Mouse (Mus musculus): ENCODE data around the gene Ift27.

DNA sequence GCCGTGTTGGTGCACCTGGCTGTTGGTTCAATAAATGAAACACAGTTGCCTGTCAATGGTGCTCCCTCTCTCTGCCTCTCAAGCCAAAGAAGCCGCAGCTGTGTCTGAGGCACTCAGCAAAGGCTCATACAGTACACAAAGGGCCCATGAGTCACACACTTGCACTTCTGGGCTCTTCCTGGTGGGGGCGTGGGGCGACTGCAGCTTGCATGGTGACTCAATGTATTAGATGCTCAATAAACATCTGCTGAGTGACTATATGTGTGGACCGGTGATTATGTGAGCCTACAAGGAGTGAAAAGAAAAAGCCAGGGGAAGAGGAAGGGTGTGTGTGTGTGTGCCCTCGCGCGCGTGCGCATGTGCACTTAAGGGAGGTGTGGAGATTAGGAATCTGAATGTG is 2.3 kb downstream of the Ift27 start:
- no peak for TF ChIP-seq CTCF (IDR thresholded peaks at IDR 0.05; ENCODE audit: borderline replicate concordance, extremely low read depth, insufficient read depth, insufficient read length)
- no peak for TF ChIP-seq POLR2A (IDR thresholded peaks at IDR 0.05; ENCODE audit: borderline replicate concordance, extremely low read depth, insufficient read depth, insufficient read length, poor library complexity, severe bottlenecking)
